Mouse (Mus musculus): ENCODE results near the gene Mylk4. TPM values are rescaled to one million over a fixed set of nuclear protein-coding genes. Genes with fewer than 3 reads are reported as not detected.

Mylk4 gene
- total and polyA plus RNA-seq, 2 experiments from 2014 or later = 0.31 TPM; not detected in 1

- no peak for ATAC-seq (ENCODE audit: low FRiP score)
- DNase-seq (ENCODE audit: low spot score) = no peak
- Histone ChIP-seq H3K4me1 (ENCODE audit: insufficient read depth, low read length) (no peaks in the 10 kb centered on the region), H3K27ac (ENCODE audit: low read depth, low read length) (no peak overlapping the region), H3K4me3 (ENCODE audit: low read depth, low read length) (no peak overlapping the region), H3K9me3 (ENCODE audit: low read length) (no peaks in the 10 kb centered on the region), H3K27me3 (ENCODE audit: insufficient read depth, low read length) (no peaks in the 10 kb centered on the region), H3K9ac (replicated peaks; ENCODE audit: low read length, poor library complexity, severe bottlenecking) (no peak overlapping the region), H3K4me2 (ENCODE audit: low read depth, low read length, poor library complexity, severe bottlenecking) (no peak overlapping the region), H3K36me3 (ENCODE audit: insufficient read depth, low read length) (no peaks in the 10 kb centered on the region)
- no peak for TF ChIP-seq CTCF (IDR thresholded peaks at IDR 0.05)
- 77% methylated on average over 1 of the region's 1 CpGs for whole genome bisulfite sequencing
Observed at GRCm38 (mm10) chr13:32692563-32692962, 91.2 kb downstream of the Mylk4 start.

- H3K9ac ChIP-seq (replicated peaks; ENCODE audit: low read length, poor library complexity, severe bottlenecking) = no peak overlapping the region
- no peaks in the 10 kb centered on the region for H3K27me3 ChIP-seq (ENCODE audit: insufficient read depth, low read length)
- no peaks in the 10 kb centered on the region for H3K9me3 ChIP-seq (ENCODE audit: low read length)
- 95% methylated on average over 3 of the region's 3 CpGs for WGBS
- DNase-seq (ENCODE audit: low spot score) = no peak
- H3K4me1 ChIP-seq (ENCODE audit: insufficient read depth, low read length) = no peaks in the 10 kb centered on the region
- H3K36me3 ChIP-seq (ENCODE audit: insufficient read depth, low read length) = no peaks in the 10 kb centered on the region
- TF ChIP-seq CTCF (IDR thresholded peaks at IDR 0.05) = no peak
- H3K4me2 ChIP-seq (ENCODE audit: low read depth, low read length, poor library complexity, severe bottlenecking) = no peak overlapping the region
- ATAC-seq (ENCODE audit: low FRiP score) = no peak
- H3K4me3 ChIP-seq (ENCODE audit: low read depth, low read length) = no peak overlapping the region
- H3K27ac ChIP-seq (ENCODE audit: low read depth, low read length) = no peak overlapping the region
Observed at GRCm38 (mm10) chr13:32690279-32690678, 93.5 kb downstream of the Mylk4 start.

- DNase-seq (ENCODE audit: low spot score) (peak; percentile 84), ATAC-seq (ENCODE audit: low FRiP score) (peak; percentile 76; the same call in 1 of the 2 replicates)
- Histone ChIP-seq H3K4me1 (ENCODE audit: insufficient read depth, low read length) (no peaks in the 10 kb centered on the region), H3K4me3 (ENCODE audit: low read depth, low read length) (no peak overlapping the region), H3K36me3 (ENCODE audit: insufficient read depth, low read length) (no peaks in the 10 kb centered on the region), H3K4me2 (ENCODE audit: low read depth, low read length, poor library complexity, severe bottlenecking) (no peak overlapping the region; the same call in 1 of the 2 replicates), H3K9me3 (ENCODE audit: low read length) (no peaks in the 10 kb centered on the region), H3K9ac (replicated peaks; ENCODE audit: low read length, poor library complexity, severe bottlenecking) (no peak overlapping the region), H3K27ac (ENCODE audit: low read depth, low read length) (no peak overlapping the region), H3K27me3 (ENCODE audit: insufficient read depth, low read length) (no peaks in the 10 kb centered on the region)
- TF ChIP-seq CTCF (IDR thresholded peaks at IDR 0.05) = peak; percentile 82
- 40% methylated on average over 12 of the region's 12 CpGs for WGBS
Observed at GRCm38 (mm10) chr13:32680868-32681515, 102.8 kb downstream of the Mylk4 start.

- no peak overlapping the region for H3K27ac ChIP-seq (ENCODE audit: low read depth, low read length)
- H3K4me3 ChIP-seq (ENCODE audit: low read depth, low read length) = no peak overlapping the region
- H3K27me3 ChIP-seq (ENCODE audit: insufficient read depth, low read length) = no peaks in the 10 kb centered on the region
- no peaks in the 10 kb centered on the region for H3K36me3 ChIP-seq (ENCODE audit: insufficient read depth, low read length)
- ATAC-seq (ENCODE audit: low FRiP score) (no peak), DNase-seq (ENCODE audit: low spot score) (no peak)
- H3K9ac ChIP-seq (replicated peaks; ENCODE audit: low read length, poor library complexity, severe bottlenecking) = no peak overlapping the region
- no peak for TF ChIP-seq CTCF (IDR thresholded peaks at IDR 0.05)
- H3K9me3 ChIP-seq (ENCODE audit: low read length) = no peaks in the 10 kb centered on the region
- no peak overlapping the region for H3K4me2 ChIP-seq (ENCODE audit: low read depth, low read length, poor library complexity, severe bottlenecking)
- 78% methylated on average over 12 of the region's 12 CpGs for WGBS
- H3K4me1 ChIP-seq (ENCODE audit: insufficient read depth, low read length) = no peaks in the 10 kb centered on the region
Observed at GRCm38 (mm10) chr13:32680121-32680551, 103.6 kb downstream of the Mylk4 start.

GRCm38 (mm10) chr13:32678998-32679397 lies 104.8 kb downstream of the Mylk4 start:
- Histone ChIP-seq H3K36me3 (ENCODE audit: insufficient read depth, low read length) (no peaks in the 10 kb centered on the region), H3K4me1 (ENCODE audit: insufficient read depth, low read length) (no peaks in the 10 kb centered on the region), H3K27me3 (ENCODE audit: insufficient read depth, low read length) (no peaks in the 10 kb centered on the region), H3K27ac (ENCODE audit: low read depth, low read length) (no peak overlapping the region), H3K9ac (replicated peaks; ENCODE audit: low read length, poor library complexity, severe bottlenecking) (no peak overlapping the region), H3K4me2 (ENCODE audit: low read depth, low read length, poor library complexity, severe bottlenecking) (no peak overlapping the region), H3K9me3 (ENCODE audit: low read length) (no peaks in the 10 kb centered on the region), H3K4me3 (ENCODE audit: low read depth, low read length) (no peak overlapping the region)
- ATAC-seq (ENCODE audit: low FRiP score) (no peak), DNase-seq (ENCODE audit: low spot score) (no peak)
- 54% methylated on average over 5 of the region's 5 CpGs for WGBS
- no peak for TF ChIP-seq CTCF (IDR thresholded peaks at IDR 0.05)

GRCm38 (mm10) chr13:32670782-32671181 lies 113.0 kb downstream of the Mylk4 start:
- Histone ChIP-seq H3K4me1 (ENCODE audit: insufficient read depth, low read length) (no peaks in the 10 kb centered on the region), H3K9ac (replicated peaks; ENCODE audit: low read length, poor library complexity, severe bottlenecking) (no peak overlapping the region), H3K4me2 (ENCODE audit: low read depth, low read length, poor library complexity, severe bottlenecking) (no peak overlapping the region), H3K9me3 (ENCODE audit: low read length) (no peaks in the 10 kb centered on the region), H3K4me3 (ENCODE audit: low read depth, low read length) (no peak overlapping the region), H3K36me3 (ENCODE audit: insufficient read depth, low read length) (no peaks in the 10 kb centered on the region), H3K27ac (ENCODE audit: low read depth, low read length) (no peak overlapping the region), H3K27me3 (ENCODE audit: insufficient read depth, low read length) (no peaks in the 10 kb centered on the region)
- WGBS = 86% methylated on average over 7 of the region's 7 CpGs
- no peak for DNase-seq (ENCODE audit: low spot score)
- TF ChIP-seq CTCF (IDR thresholded peaks at IDR 0.05) = no peak
- no peak for ATAC-seq (ENCODE audit: low FRiP score)
